Mouse (Mus musculus) heart, postnatal 0 days (tissue): ENCODE measurements around the gene Olfr923.

Source experiments
- CTCF ChIP-seq: IDR thresholded peaks from 2 replicates; pipeline ENCODE4 v1.5.1; 2016; ENCODE audit warnings: antibody characterized with exemption, control low read depth, low read depth
- EP300 ChIP-seq: IDR thresholded peaks from 2 replicates; pipeline ENCODE4 v1.6.1; 2016; ENCODE audit warnings: antibody characterized with exemption, low read depth

- TF ChIP-seq CTCF (no peak), EP300 (no peak)
Observed at GRCm38 (mm10) chr9:38854760-38855159, 28.4 kb downstream of the Olfr923 start, which contains the start of gene Olfr26.
